Mouse (Mus musculus): Measurements from ENCODE around the gene Krt33b.

Krt33b gene

DNA sequence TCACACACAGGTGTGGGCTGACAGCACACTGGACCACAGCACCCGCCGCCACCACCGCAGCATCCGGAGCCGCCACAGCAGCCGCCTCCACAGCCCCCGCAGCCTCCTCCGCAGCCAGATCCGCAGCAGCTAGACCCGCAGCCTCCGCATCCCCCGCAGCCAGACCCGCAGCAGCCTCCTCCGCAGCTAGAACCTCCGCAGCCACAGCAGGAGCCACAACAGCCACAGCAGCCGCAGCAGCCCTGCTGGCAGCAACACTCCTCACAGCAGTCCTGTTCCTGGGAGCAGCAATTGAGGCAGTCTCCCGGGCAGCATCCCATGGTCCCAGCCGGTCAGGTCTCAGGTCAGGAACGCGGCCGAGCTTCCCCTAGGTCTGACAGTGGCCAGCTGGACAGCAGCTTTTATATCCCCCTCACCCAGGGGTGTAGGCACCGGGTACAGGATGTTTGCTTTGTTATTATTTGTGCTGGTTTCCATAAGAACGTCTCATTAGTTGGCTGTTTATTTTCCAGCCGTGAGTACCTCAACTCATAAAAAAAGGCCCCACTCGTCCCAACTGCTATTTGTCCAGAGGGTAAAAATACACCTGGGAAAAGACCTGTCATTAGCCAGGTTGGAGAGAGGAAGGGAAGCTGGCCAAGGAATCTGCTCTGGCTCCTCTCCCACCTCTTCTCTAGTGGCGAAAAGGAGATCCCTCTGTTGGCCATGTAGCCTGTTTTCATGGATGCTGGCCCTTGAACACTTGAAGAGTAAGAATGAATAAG lies 35.9 kb downstream of the Krt33b start, which contains the start of gene Krtap17-1:
TSS of gene Krtap17-1 (minus strand) at position 375 of the 764 bp plus-strand sequence.
- no peak for DNase-seq (ENCODE audit: low spot score in 2 of 2)

DNA sequence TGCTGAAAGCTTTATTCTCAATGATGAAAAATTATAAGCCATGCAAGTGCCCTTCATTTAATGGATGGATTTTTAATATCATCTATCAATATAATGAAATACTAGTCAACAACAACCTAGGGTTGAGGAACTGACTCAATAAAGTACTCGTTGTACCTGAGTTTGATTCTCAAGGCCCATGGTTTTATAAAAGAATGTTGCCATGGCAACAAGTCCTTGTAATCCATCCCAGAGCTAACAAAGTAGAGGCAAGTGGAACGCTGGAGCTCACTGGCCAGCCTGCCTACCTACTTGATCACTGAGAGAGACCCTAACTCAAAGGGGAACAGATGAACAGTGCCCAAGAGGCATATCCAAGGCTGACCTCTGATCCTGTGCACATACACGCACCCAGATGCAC lies 39.1 kb downstream of the Krt33b start:
- no peak for DNase-seq (ENCODE audit: low spot score in 2 of 2)

DNA sequence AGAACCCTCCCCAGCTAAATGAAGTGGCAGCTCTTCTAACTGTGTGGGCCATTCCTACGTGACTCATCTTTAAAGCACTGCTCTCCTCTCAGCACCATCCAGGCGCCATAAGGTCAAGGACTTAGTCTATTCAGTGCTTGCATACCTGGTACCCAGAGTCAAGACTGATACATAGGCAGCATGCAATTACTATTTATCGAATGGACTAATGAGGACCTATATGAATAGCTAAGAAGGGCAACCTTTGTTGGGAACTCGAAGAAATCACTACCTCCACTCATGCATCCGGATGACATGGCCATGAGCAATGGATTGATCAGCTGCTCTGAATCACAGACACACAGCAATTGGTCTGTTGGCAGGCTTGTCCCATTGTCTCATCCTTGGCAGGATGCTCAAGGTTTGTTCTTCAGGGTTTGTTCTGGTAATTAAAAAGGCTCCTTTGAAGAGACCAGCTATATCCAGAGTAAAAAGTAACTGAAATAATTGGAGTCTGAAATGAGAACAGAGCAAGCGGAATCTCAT lies 39.7 kb downstream of the Krt33b start:
- no peak for DNase-seq (ENCODE audit: low spot score in 2 of 2)

DNA sequence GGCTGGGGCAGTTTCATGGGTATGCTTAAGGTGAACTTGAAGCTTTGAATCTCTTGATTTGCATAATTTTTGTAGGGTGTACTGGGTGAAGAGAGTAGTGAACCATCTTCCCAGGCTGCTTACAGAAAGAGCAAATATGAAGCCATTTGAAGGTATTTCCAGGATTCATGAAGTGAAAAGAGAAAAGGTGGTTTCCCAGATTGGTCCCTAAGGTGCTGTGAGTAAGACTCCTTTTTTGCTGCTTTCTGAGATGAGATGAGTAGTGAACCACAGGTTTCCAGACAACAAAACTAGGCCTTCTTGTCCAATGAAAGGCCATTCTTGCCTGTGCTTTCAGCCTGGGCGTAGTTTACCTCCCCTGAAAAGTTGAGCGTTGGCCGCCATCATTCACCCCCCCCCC lies 41.1 kb downstream of the Krt33b start:
- no peak for DNase-seq (ENCODE audit: low spot score in 2 of 2)

DNA sequence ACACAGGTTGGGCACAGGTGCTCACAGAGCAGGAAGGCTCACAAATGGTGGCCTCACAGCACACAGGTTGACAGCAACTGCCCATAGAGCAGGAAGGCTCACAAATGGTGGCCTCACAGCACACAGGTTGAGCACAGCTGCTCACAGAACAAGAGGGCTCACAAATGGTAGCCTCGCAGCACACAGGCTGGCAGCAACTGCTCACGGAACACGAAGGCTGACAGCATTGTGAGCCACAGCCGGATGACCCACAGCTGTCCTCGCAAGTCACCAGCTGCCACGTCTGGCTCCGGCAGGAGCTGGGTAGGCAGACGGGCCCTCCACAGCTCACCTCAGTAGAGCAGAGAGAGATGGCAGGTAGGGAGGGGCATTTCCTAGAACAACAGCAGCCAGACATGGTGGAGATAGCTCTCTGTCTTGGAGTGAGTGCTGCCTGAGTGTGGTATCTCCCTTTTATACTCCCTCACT lies 43.5 kb downstream of the Krt33b start, which contains the start of gene Krtap16-1:
TSS of gene Krtap16-1 (minus strand) at position 418 of the 468 bp plus-strand sequence.
- no peak for DNase-seq (ENCODE audit: low spot score in 2 of 2)

DNA sequence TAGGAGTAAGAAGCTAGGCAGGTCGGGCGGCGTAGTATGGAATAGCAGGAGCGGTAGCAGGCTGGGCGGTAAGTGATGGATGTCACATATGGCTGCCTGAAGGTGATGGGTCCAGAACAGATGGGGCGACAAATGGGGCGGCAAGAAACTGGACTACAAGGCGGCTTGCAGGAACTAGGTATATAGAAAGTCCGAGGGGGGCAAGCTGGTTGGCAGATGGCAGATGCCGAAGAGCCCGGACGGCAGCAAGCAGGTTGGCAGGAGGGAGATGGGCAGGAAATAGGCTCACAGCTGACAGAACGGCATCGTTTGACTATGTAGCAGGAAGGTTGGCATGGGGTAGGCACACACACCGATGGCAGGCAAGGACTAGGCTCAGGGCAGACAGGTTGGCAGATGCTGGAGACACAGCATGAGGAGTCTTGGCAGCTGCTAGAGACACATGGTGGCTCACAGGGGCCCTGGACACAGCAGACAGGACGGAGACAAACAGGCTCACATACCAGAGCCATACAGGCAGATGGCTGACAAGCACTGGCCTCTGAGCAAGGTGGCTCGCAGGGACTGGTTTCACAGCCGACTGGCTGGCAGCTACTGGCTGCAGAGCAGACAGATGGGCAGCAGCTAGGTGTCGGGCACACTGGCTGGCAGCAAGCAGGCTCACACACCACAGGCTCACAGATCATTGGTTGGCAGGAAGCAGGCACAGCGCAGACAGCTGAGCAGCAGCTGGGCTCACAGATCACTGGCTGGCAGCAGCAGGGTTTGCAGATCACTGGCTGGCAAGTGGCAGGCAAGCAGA lies 44.2 kb downstream of the Krt33b start:
- peak; percentile 55 to 58 for DNase-seq (ENCODE audit: low spot score in 2 of 2)

DNA sequence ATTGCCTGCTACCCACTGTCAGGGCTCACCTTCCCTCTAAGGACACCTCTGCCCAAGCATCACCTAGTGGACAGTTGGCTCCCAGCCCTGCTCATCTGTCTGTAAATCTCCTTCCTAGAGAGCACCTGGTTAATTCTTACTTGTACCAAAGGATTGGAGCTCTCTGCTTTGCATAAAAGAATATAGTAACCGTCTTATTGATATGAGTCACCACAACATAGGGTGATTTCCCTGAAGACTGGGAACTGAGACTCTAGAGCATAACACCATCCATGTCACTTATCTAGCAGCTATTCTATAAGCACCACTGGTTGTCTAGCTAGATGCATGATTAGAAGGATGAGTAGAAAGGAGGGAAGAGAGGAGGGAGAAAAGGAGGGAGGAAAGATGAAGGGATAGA lies 46.2 kb downstream of the Krt33b start:
- DNase-seq (ENCODE audit: low spot score in 2 of 2): no peak

DNA sequence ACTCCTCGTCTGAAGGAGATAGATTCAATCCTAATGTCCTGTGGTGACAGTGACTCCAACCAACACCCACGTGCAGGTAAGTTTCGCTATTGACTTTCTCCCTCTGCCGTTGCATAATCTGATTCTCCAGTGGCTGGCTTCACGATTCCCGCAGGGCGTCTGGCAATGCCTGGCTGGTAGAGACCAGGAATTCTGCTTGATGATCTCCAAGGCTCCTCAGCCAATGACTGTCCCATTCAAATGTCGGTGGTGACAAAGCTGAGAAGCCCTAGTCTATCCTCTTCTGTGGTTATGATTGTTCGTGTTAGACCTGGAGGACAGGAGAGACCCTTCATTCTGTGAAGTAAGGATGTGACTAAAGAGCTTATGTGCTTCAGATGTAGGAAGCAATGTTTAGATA lies 46.9 kb downstream of the Krt33b start:
- no peak for DNase-seq (ENCODE audit: low spot score in 2 of 2)

DNA sequence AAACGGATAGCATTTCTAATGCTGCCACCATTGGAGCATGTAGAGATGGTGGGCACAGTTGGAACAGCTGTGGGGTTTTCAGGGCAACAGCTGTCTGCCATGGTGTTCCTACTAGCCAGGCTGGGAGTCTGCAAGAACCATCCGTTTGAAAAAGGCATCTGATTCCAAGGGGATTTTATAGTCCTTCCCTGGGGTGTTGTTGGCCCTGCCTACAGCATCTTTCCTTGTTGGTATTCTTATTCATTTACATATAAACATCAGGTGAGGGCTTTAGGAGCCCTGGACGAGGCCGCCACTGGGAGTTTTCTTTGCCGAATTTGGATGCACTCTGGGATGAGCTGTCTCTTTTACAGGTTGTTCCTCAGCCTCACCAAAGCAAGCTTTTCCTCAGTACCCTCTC lies 50.7 kb downstream of the Krt33b start, which contains the start of gene Krtap29-1:
TSS of gene Krtap29-1 (minus strand) at position 101 of the 400 bp plus-strand sequence.
- no peak for DNase-seq (ENCODE audit: low spot score in 2 of 2)
